Mouse (Mus musculus): ENCODE data around the gene Rpl27.
"Not testable (repeated sequence)": the region's sequence is repeated elsewhere in the genome, so short reads cannot be mapped to it uniquely, and the experiment has no call there.

Rpl27 gene

GRCm38 (mm10) chr11:101468263-101468688 lies 26.2 kb downstream of the Rpl27 start:
- DNase-seq (ENCODE audit: low spot score): no peak

DNA sequence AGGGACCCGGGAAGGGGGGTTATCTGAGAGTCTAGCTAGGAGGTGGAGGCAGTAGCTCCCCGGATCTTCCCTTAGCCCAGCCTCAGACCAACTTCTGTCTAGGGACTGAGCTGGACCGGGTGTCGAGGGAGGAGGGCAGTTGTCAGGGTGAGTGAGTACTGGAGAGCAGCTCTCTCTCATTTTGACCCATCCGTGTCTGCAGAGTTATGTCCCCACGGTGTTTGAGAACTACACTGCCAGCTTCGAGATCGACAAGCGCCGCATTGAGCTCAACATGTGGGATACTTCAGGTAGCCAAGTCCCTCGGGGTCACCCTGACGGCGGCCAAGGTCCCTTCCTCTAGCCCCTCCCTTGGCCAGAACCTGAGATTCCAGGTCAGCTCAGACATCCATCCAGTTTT lies 26.6 kb downstream of the Rpl27 start:
- DNase-seq (ENCODE audit: low spot score): peak; percentile 25

GRCm38 (mm10) chr11:101469155-101469554 lies 27.1 kb downstream of the Rpl27 start:
- peak; percentile 1 for DNase-seq (ENCODE audit: low spot score)

GRCm38 (mm10) chr11:101470206-101470605 lies 28.1 kb downstream of the Rpl27 start:
- DNase-seq (ENCODE audit: low spot score): peak; percentile 3

- DNase-seq (ENCODE audit: low spot score): no peak
Measured at GRCm38 (mm10) chr11:101471926-101472325, 29.8 kb downstream of the Rpl27 start.

- no peak for DNase-seq (ENCODE audit: low spot score)
Measured at GRCm38 (mm10) chr11:101472336-101472735, 30.2 kb downstream of the Rpl27 start.

- not testable (repeated sequence) for DNase-seq (ENCODE audit: low spot score)
Measured at GRCm38 (mm10) chr11:101473686-101474085, 31.6 kb downstream of the Rpl27 start.

DNA sequence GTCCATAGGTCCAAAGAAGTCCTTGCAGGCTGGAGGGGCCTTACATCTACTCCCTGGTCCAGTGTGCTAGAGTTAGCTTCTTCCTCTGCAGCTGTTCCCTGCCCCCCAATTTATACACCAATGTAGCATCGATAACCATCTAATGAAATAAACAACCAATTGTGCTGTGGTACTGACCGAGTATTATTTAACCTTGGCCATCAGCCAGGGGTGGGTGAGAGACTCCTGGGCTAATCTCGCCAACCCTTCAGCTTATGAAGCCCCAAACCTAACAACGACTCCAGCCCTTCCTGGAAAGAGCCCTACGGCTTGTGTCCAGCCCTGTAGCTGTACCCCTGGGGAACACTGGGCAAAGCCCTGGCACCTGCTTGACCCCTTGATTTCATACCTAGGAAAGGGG lies 32.2 kb downstream of the Rpl27 start:
- DNase-seq (ENCODE audit: low spot score): no peak

DNA sequence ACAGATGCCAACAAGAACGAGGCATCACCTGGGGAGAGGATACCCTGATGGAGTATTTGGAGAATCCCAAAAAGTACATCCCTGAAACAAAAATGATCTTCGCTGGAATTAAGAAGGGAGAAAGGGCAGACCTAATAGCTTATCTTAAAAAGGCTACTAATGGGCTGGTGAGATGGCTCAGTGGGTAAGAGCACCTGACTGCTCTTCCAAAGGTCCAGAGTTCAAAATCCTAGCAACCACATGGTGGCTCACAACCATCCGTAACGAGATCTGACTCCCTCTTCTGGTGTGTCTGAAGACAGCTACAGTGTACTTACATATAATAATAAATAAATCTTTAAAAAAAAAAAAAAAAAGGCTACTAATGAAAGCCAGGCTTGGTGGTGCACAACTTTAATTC lies 34.3 kb downstream of the Rpl27 start:
- not testable (repeated sequence) for DNase-seq (ENCODE audit: low spot score)

DNA sequence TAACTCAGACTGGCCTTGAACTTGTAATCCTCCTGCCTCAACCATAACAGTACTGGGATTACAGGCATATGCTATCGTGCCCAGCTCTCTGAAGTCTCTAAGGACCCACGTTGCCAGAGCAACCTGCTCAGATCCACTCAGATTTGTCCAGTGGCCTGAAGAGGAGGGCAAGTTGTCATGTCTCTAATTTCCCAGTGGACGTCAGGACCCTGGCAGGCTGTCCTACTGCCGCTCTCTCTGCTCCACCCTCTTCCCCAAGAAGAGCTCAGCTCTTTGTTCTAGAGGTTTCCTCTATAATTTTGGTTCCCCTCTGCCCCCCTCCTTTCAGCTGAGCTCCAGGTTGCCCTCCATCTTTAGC lies 35.1 kb downstream of the Rpl27 start:
- DNase-seq (ENCODE audit: low spot score): no peak

GRCm38 (mm10) chr11:101477552-101478211 lies 35.6 kb downstream of the Rpl27 start:
- no peak for DNase-seq (ENCODE audit: low spot score)

GRCm38 (mm10) chr11:101479171-101479635 lies 37.1 kb downstream of the Rpl27 start:
- DNase-seq (ENCODE audit: low spot score): no peak

- peak; percentile 89 for DNase-seq (ENCODE audit: low spot score)
Measured at GRCm38 (mm10) chr11:101480912-101481311, 38.8 kb downstream of the Rpl27 start.

GRCm38 (mm10) chr11:101483804-101484203 lies 41.7 kb downstream of the Rpl27 start:
- no peak for DNase-seq (ENCODE audit: low spot score)

DNA sequence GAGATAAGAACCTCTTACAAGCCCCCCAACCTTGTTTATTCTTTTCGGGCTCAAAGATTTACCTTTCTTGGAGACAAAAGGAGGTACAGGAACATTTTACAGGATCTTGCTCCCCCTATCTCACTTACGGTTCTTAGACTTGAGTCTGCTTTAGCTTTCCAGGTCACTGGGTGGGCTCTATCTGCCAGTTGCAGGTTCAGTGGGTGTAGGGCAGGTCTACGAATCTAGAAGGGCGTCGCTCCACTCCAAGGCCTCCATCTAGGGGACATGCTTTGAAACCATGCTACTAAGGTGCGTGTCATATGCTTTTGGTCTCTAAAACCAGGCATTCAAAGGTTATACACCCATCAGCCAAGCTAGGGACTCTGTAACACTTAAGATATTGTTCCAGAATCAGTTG lies 42.1 kb downstream of the Rpl27 start:
- DNase-seq (ENCODE audit: low spot score): no peak

- peak; percentile 48 for DNase-seq (ENCODE audit: low spot score)
Measured at GRCm38 (mm10) chr11:101484814-101485213, 42.7 kb downstream of the Rpl27 start.

DNA sequence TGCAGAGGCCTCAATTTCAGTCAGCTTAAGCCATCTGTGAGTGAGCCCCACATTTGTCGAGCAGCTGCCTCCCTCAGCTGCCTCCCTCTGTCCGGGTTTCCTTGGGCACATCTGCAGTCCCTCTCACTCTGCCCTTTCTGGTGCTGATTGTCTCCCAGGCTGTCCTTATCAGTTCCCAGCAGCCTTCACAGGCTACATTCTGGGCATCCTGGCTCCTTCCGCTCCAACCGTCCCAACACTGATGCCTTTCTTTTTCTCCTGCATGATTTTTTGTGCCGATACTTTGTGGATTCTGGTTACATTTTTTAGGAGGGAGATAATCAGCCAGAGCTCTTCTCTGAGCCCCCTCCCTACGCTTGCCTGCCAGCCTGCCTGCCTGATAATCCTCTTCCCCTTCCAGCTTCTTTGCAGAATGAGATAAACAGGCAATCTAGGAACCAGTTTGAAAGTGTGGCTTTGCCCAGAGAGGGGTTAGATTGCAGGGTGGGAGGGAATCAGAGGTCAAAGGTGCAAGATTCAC lies 43.5 kb downstream of the Rpl27 start:
- DNase-seq (ENCODE audit: low spot score): peak; percentile 71

GRCm38 (mm10) chr11:101486126-101486525 lies 44.0 kb downstream of the Rpl27 start:
- no peak for DNase-seq (ENCODE audit: low spot score)

Data from yolk sac, embryonic 10.5 days (tissue).